Mouse (Mus musculus): Measurements from ENCODE around the gene Zfp867. TPM values are rescaled to one million over a fixed set of nuclear protein-coding genes. Genes with fewer than 3 reads are reported as not detected.

Gene Zfp867
- total and polyA plus RNA-seq, 3 experiments, result 0.12 to 1.3 TPM; not detected in 1

DNA sequence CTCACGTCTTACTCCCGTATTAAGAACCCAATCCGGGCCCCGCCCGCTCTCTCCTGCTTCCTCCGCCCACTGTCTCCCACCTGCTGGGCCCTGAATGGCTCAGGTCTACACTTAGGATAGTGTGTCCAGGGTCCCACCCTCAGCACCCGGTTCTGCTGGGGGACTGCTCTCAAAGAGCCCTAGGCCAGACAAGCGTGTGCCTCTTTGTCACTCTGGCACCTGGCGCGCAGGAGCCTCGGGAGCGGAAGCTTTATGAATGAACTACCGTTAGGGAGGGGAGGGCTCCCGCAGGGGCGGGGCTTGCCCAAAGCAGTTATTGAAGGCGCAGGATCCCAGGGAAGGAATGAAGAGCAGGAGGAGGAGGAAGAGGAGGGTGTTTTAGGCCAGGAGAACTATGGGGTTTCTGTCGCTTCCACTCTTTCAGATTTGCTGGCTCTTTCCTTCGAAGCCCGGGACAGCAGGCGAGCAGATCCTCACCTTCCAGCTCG lies 33.1 kb upstream of the Zfp867 start (continued):
- TF ChIP-seq ELF1 (IDR thresholded peaks at IDR 0.05; ENCODE audit: low read depth, low read length) (peak; percentile 33; the same call in 1 of the 2 replicates), CHD1 (IDR thresholded peaks at IDR 0.05; ENCODE audit: low read depth, low read length) (no peak), EP300 (IDR thresholded peaks at IDR 0.05; ENCODE audit: low read depth in 1 of 2, low read length in 2 of 2) (peak in 1 of 2 experiments; percentile 53; a peak in 2 of 4 replicates), CTCF (IDR thresholded peaks at IDR 0.05 in 2 of 3, conservative IDR thresholded peaks at IDR 0.05 in 1 of 3; ENCODE audit: control insufficient read depth in 1 of 3, insufficient read depth in 1 of 3, low read depth in 2 of 3, low read length in 3 of 3, poor library complexity in 1 of 3, severe bottlenecking in 1 of 3) (no peak), RAD21 (IDR thresholded peaks at IDR 0.05; ENCODE audit: low read depth, low read length) (no peak), POLR2A (IDR thresholded peaks at IDR 0.05; ENCODE audit: control insufficient read depth in 1 of 2, insufficient read depth in 1 of 2, low read depth in 1 of 2, low read length in 2 of 2, poor library complexity in 1 of 2) (peak; percentile 65 to 97), MAFK (IDR thresholded peaks at IDR 0.05; ENCODE audit: borderline replicate concordance, low read depth, low read length) (no peak), POLR2AphosphoS2 (IDR thresholded peaks at IDR 0.05; ENCODE audit: low read length) (peak; percentile 89; the same call in 1 of the 2 replicates), USF1 (IDR thresholded peaks at IDR 0.05; ENCODE audit: low read depth, low read length) (0 out of 2 replicates have a peak, but pooled peaks have one; percentile 11)

DNA sequence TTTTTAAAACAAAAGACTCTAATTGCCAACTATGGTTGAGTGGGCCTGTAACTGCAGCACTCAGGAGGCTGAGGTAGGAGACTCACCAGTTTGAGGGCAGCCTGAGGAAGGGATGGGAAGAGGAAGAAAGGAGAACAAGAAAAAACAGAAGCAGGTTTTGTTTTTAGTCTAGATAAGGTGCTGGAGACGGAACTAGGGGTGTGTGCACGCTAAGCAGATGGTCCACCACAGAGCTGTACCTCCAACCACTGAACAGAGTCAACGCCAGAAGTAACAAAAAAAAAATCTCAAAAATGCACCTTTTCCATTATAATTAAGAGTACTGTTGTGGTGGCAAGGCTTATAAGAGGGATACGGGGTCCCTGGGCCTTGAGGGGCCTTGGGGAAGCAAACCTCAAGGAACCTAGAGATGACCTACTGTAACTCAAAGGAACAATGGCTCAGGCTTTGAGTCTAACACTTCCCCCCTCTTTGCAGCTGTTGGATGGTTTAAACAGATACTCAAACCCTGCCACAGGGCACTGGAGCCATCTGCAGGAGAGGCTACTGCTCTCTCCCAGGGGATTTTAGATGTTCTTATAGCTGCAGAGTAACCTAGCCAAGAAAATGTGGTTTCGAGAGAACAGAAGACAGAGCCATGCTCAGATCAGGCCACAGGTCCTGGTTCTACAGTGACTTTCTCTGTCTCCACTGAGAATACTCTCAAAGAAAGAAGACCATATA lies 29.9 kb upstream of the Zfp867 start:
- H3K4me3 ChIP-seq (ENCODE audit: control insufficient read depth in 1 of 2, insufficient read depth in 1 of 2, low read depth in 2 of 2, low read length in 2 of 2), result no peak overlapping the region
- peaks cover 23 to 36% of the 10 kb centered on the region in 2 experiments for H3K36me3 ChIP-seq (ENCODE audit: control insufficient read depth in 1 of 2, insufficient read depth in 2 of 2, low read length in 2 of 2)
- H3K27ac ChIP-seq (ENCODE audit: control insufficient read depth, low read depth, low read length), result peak overlapping the region; percentile 24; the same call in 1 of the 2 replicates
- H3K9me3 ChIP-seq (replicated peaks; ENCODE audit: insufficient read depth, low read length), result no peaks in the 10 kb centered on the region
- peaks cover 17% of the 10 kb centered on the region for H3K79me2 ChIP-seq (ENCODE audit: control insufficient read depth, insufficient read depth, low read length, poor library complexity)
- DNase-seq (ENCODE audit: low read depth, low spot score), result peak; percentile 83
- TF ChIP-seq MXI1 (IDR thresholded peaks at IDR 0.05; ENCODE audit: low read depth, low read length), result no peak
- no peak for TF ChIP-seq MEF2A (IDR thresholded peaks at IDR 0.05; ENCODE audit: extremely low read depth, insufficient replicate concordance, low read depth, low read length, poor library complexity, severe bottlenecking)
- TF ChIP-seq EP300 (IDR thresholded peaks at IDR 0.05; ENCODE audit: low read depth in 1 of 2, low read length in 2 of 2), result peak; percentile 22 to 49; a peak in 2 of 4 replicates
- peak; percentile 72 for TF ChIP-seq GATA1 (IDR thresholded peaks at IDR 0.05; ENCODE audit: low read depth, low read length)
- peak; percentile 68 for TF ChIP-seq ZNF384 (IDR thresholded peaks at IDR 0.05; ENCODE audit: low read depth, low read length)
- peak; percentile 2 for TF ChIP-seq TAL1 (IDR thresholded peaks at IDR 0.05; ENCODE audit: low read length)
- TF ChIP-seq USF2 (IDR thresholded peaks at IDR 0.05; ENCODE audit: borderline replicate concordance in 1 of 2, insufficient read depth in 1 of 2, low read depth in 1 of 2, low read length in 2 of 2), result no peak
- TF ChIP-seq SIN3A (IDR thresholded peaks at IDR 0.05; ENCODE audit: low read length), result 0 out of 2 replicates have a peak, but pooled peaks have one; percentile 40
- peak; percentile 62; the same call in 1 of the 2 replicates for TF ChIP-seq ETS1 (IDR thresholded peaks at IDR 0.05; ENCODE audit: low read depth, low read length)
- no peak for TF ChIP-seq MAZ (IDR thresholded peaks at IDR 0.05; ENCODE audit: low read depth, low read length)
- peaks cover 4 to 29% of the 10 kb centered on the region in 2 experiments for H3K4me1 ChIP-seq (ENCODE audit: control insufficient read depth in 1 of 2, insufficient read depth in 2 of 2, low read length in 2 of 2)
- H3K27me3 ChIP-seq (ENCODE audit: control insufficient read depth in 1 of 2, insufficient read depth in 2 of 2, low read length in 2 of 2), result no peaks in the 10 kb centered on the region
- no peak overlapping the region for H3K9ac ChIP-seq (ENCODE audit: control insufficient read depth, low read depth, low read length, poor library complexity, severe bottlenecking)

All from MEL (cell line).